ENCODE assay signal across 8 mouse cellular contexts in genomic region chr9:118040218-118041021, GRCm38 (mm10). TPM values are rescaled to one million over a fixed set of nuclear protein-coding genes. Genes with fewer than 3 reads are reported as not detected.
DNase-seq lines count a peak whose midpoint lies in the region; ATAC-seq and TF ChIP-seq lines count a peak whose summit lies in the region.

TSS of gene Azi2 (plus strand) at chr9:118040499.

- under 1% methylated on average over 86 of the region's 87 CpGs for WGBS in forebrain, embryonic 16.5 days
- under 1% methylated on average over 86 of the region's 87 CpGs for WGBS in lung, embryonic 14.5 days
- under 1% methylated on average over 87 of the region's 87 CpGs for WGBS in olfactory bulb, adult 2 months
- WGBS in thymus, adult 2 months, result under 1% methylated on average over 86 of the region's 87 CpGs

- intact Hi-C loops in heart, postnatal 36 days (cut with DNase I), result loop anchor here (2.0 to 10.0 kb wide), 2 partner anchors 108 to 1054 kb away; partner anchors contain the start of gene Plcd1

- H3K4me1 ChIP-seq in G1E (ENCODE audit: insufficient read depth, low read depth, low read length), result peaks cover 14% of the 10 kb centered on the region
- H3K4me1 ChIP-seq in forebrain, embryonic 16.5 days (replicated peaks; ENCODE audit: control insufficient read depth, insufficient read depth, low read length), result peaks cover 23% of the 10 kb centered on the region
- H3K4me1 ChIP-seq in lung, embryonic 14.5 days (ENCODE audit: insufficient read depth), result peaks cover 6% of the 10 kb centered on the region
- peaks cover 2% of the 10 kb centered on the region; the same call in 1 of the 2 replicates for H3K4me1 ChIP-seq in olfactory bulb, adult 2 months (ENCODE audit: control insufficient read depth, insufficient read depth, low read length)
- peaks cover 6% of the 10 kb centered on the region for H3K4me1 ChIP-seq in thymus, adult 2 months (replicated peaks; ENCODE audit: control insufficient read depth, insufficient read depth, low read length)

- H3K27ac ChIP-seq in forebrain, embryonic 16.5 days (ENCODE audit: low read length), result peak within 1 kb of the TSS; percentile 94
- peak within 1 kb of the TSS; percentile 99 for H3K27ac ChIP-seq in layer of hippocampus, adult 2 months
- peak within 1 kb of the TSS; percentile 95 for H3K27ac ChIP-seq in lung, embryonic 14.5 days (ENCODE audit: low read depth)
- peak within 1 kb of the TSS; percentile 85 for H3K27ac ChIP-seq in olfactory bulb, adult 2 months (ENCODE audit: insufficient read depth, low read depth, low read length)
- peak within 1 kb of the TSS; percentile 80 for H3K27ac ChIP-seq in thymus, adult 2 months (ENCODE audit: control insufficient read depth, insufficient read depth, low read length)

- no peaks in the 10 kb centered on the region for H3K27me3 ChIP-seq in G1E (ENCODE audit: insufficient read depth, low read length)
- H3K27me3 ChIP-seq in forebrain, embryonic 16.5 days (replicated peaks; ENCODE audit: control insufficient read depth, insufficient read depth, low read length), result no peaks in the 10 kb centered on the region
- H3K27me3 ChIP-seq in lung, embryonic 14.5 days (ENCODE audit: insufficient read depth, low read length), result no peaks in the 10 kb centered on the region
- no peaks in the 10 kb centered on the region for H3K27me3 ChIP-seq in thymus, adult 2 months (ENCODE audit: control insufficient read depth, insufficient read depth, low read length)

- DNase-seq in G1E (ENCODE audit: low spot score), result peak; percentile 86
- DNase-seq in cerebellum, adult 18-20 months, result peak; percentile 98 to 100
- DNase-seq in heart, postnatal 36 days, result peak; percentile 97 to 98
- DNase-seq in layer of hippocampus, adult 2 months (ENCODE audit: low spot score in 2 of 2), result peak; percentile 98 to 99
- DNase-seq in lung, embryonic 14.5 days, result peak; percentile 99
- peak; percentile 99 for DNase-seq in thymus, adult 2 months

- peak; percentile 49; the same call in 1 of the 2 replicates for TF ChIP-seq CTCF in G1E (IDR thresholded peaks at IDR 0.05; ENCODE audit: low read depth, low read length)
- TF ChIP-seq CTCF in layer of hippocampus, adult 2 months (conservative IDR thresholded peaks at IDR 0.05), result peak; percentile 90
- TF ChIP-seq CTCF in lung, embryonic 14.5 days (IDR thresholded peaks at IDR 0.05; ENCODE audit: low read depth), result peak; percentile 90
- peak; percentile 90 for TF ChIP-seq CTCF in olfactory bulb, adult 2 months (IDR thresholded peaks at IDR 0.05; ENCODE audit: insufficient read depth, low read depth, low read length)
- TF ChIP-seq CTCF in thymus, adult 2 months (IDR thresholded peaks at IDR 0.05; ENCODE audit: borderline replicate concordance, control insufficient read depth, extremely low read depth, insufficient read depth, low read length, poor library complexity), result peak; percentile 96

- H3K9ac ChIP-seq in forebrain, embryonic 16.5 days (replicated peaks; ENCODE audit: low read depth, low read length), result peak within 1 kb of the TSS; percentile 97
- H3K9ac ChIP-seq in lung, embryonic 14.5 days, result peak within 1 kb of the TSS; percentile 85

- H3K4me2 ChIP-seq in forebrain, embryonic 16.5 days (ENCODE audit: low read length), result peak within 1 kb of the TSS; percentile 88
- peak within 1 kb of the TSS; percentile 80 for H3K4me2 ChIP-seq in lung, embryonic 14.5 days

- ATAC-seq in G1E (ENCODE audit: extremely low read depth, insufficient number of reproducible peaks, low FRiP score, poor library complexity, severe bottlenecking), result peak; percentile 91
- peak; percentile 99 for ATAC-seq in forebrain, embryonic 16.5 days
- ATAC-seq in lung, embryonic 14.5 days (ENCODE audit: insufficient read depth), result peak; percentile 99

- peak within 1 kb of the TSS; percentile 85 for H3K4me3 ChIP-seq in G1E (ENCODE audit: low read depth, low read length)
- peak within 1 kb of the TSS; percentile 90 for H3K4me3 ChIP-seq in forebrain, embryonic 16.5 days (replicated peaks; ENCODE audit: low read length)
- peak within 1 kb of the TSS; percentile 85 for H3K4me3 ChIP-seq in layer of hippocampus, adult 2 months
- peak within 1 kb of the TSS; percentile 81 for H3K4me3 ChIP-seq in lung, embryonic 14.5 days (ENCODE audit: low read depth, low read length)
- H3K4me3 ChIP-seq in olfactory bulb, adult 2 months (ENCODE audit: insufficient read depth, low read depth, low read length), result peak within 1 kb of the TSS; percentile 73
- peak within 1 kb of the TSS; percentile 66 for H3K4me3 ChIP-seq in thymus, adult 2 months (ENCODE audit: control insufficient read depth, insufficient read depth, low read length)

- peaks cover 12% of the 10 kb centered on the region for H3K36me3 ChIP-seq in G1E (replicated peaks)
- no peaks in the 10 kb centered on the region for H3K36me3 ChIP-seq in forebrain, embryonic 16.5 days (ENCODE audit: control insufficient read depth, insufficient read depth)
- H3K36me3 ChIP-seq in lung, embryonic 14.5 days (ENCODE audit: insufficient read depth), result peaks cover 5% of the 10 kb centered on the region; the same call in 1 of the 2 replicates
- H3K36me3 ChIP-seq in thymus, adult 2 months (ENCODE audit: control insufficient read depth, insufficient read depth, low read length), result no peaks in the 10 kb centered on the region

- peak; percentile 74; the same call in 1 of the 2 replicates for TF ChIP-seq POLR2A in olfactory bulb, adult 2 months (IDR thresholded peaks at IDR 0.05; ENCODE audit: insufficient read depth, low read depth, low read length)
- peak; percentile 93 for TF ChIP-seq POLR2A in thymus, adult 2 months (IDR thresholded peaks at IDR 0.05; ENCODE audit: control insufficient read depth, extremely low read depth, insufficient read depth, low read length, poor library complexity)

- H3K9me3 ChIP-seq in G1E (replicated peaks), result no peaks in the 10 kb centered on the region
- no peaks in the 10 kb centered on the region for H3K9me3 ChIP-seq in forebrain, embryonic 16.5 days (ENCODE audit: control insufficient read depth, low read length)
- no peaks in the 10 kb centered on the region for H3K9me3 ChIP-seq in lung, embryonic 14.5 days (ENCODE audit: low read depth, low read length)

RNA-seq across cellular contexts. Expression of gene Azi2, which starts in this region (rescaled TPM):
- total RNA-seq in G1E (2014; fragmentation: Nextera tagmentation), result 105 and 157 TPM in 2 replicates
- 99.8 and 120 TPM in 2 replicates for total RNA-seq in G1E (2017)
- polyA plus RNA-seq in G1E (2012), result 38.7 and 41.3 TPM in 2 replicates
- polyA plus RNA-seq in forebrain, embryonic 16.5 days (2015; fragmentation: Nextera tagmentation; extraction: Ambion mirVana), result 87.2 and 92.4 TPM in 2 replicates
- 10 to 100 TPM; 65.9 to 68.5 TPM for total RNA-seq in heart, postnatal 36 days (2021)
- total RNA-seq in layer of hippocampus, adult 2 months (2021), result 10 to 100 TPM; 70.9 to 71.2 TPM
- 76.8 and 83.3 TPM in 2 replicates for polyA plus RNA-seq in lung, embryonic 14.5 days (2014; fragmentation: Nextera tagmentation; extraction: Ambion mirVana)
- not detected in 2 replicates for polyA plus RNA-seq in olfactory bulb, adult 2 months (2012; ENCODE audit: insufficient read depth, insufficient read length, low replicate concordance, missing spikeins)
- 32.0 and 35.1 TPM in 2 replicates for polyA plus RNA-seq in thymus, adult 2 months (2012; rRNA removed)

Comparison
In these comparisons a context has a peak if more than half of its experiments do, and no peak if none do; other contexts are left out.
1. Peak in every context shown above with its lines: DNase-seq, ATAC-seq, H3K4me3 ChIP-seq and H3K27ac ChIP-seq.